Mouse (Mus musculus) heart, embryonic 12.5 days (tissue): ENCODE measurements around the gene Yjefn3. TPM values are rescaled to one million over a fixed set of nuclear protein-coding genes. Genes with fewer than 3 reads are reported as not detected.

ENCODE experiments used
- ATAC-seq: fragments of 200-750 bp; cut with Nextera tagmentation; 2 replicates; pipeline ENCODE4 v1.8.0; 2017; ENCODE audit warnings: moderate TSS enrichment, moderate library complexity; ENCODE audit not compliant: insufficient number of reproducible peaks, low FRiP score
- H3K27ac ChIP-seq: fragments of 300-500 bp; sonication (generic); 2 replicates; pipeline ENCODE4 v1.5.1; 2016; ENCODE audit warnings: mild to moderate bottlenecking, moderate library complexity; ENCODE audit not compliant: poor library complexity, severe bottlenecking
- H3K27me3 ChIP-seq: fragments of 300-500 bp; sonication (generic); replicated peaks from 2 replicates; pipeline ENCODE4 v1.6.1; 2016; ENCODE audit warnings: mild to moderate bottlenecking, moderate library complexity
- H3K36me3 ChIP-seq: fragments of 300-500 bp; sonication (generic); 2 replicates; pipeline ENCODE4 v1.6.1; 2016; ENCODE audit warnings: mild to moderate bottlenecking, moderate library complexity
- H3K4me1 ChIP-seq: fragments of 300-500 bp; sonication (generic); replicated peaks from 2 replicates; pipeline ENCODE4 v1.6.1; 2016; ENCODE audit warnings: mild to moderate bottlenecking
- H3K4me2 ChIP-seq: fragments of 300-500 bp; sonication (generic); 2 replicates; pipeline ENCODE4 v1.6.1; 2016; ENCODE audit warnings: mild to moderate bottlenecking, moderate library complexity
- H3K4me3 ChIP-seq: fragments of 300-500 bp; sonication (generic); 2 replicates; pipeline ENCODE4 v1.5.1; 2016; ENCODE audit warnings: mild to moderate bottlenecking
- H3K9ac ChIP-seq: fragments of 300-500 bp; sonication (generic); 2 replicates; pipeline ENCODE4 v1.6.1; 2016; ENCODE audit warnings: mild to moderate bottlenecking, moderate library complexity
- H3K9me3 ChIP-seq: fragments of 300-500 bp; sonication (generic); replicated peaks from 2 replicates; pipeline ENCODE4 v1.6.1; 2016; ENCODE audit warnings: mild to moderate bottlenecking, moderate library complexity
- WGBS: fragments of 180-500 bp; shearing (Covaris S2); methylation state at CpG from one replicate; pipeline ENCODE4 v1.1.7; 2016; 5-methylcytosine and 5-hydroxymethylcytosine counted together
- polyA plus RNA-seq: library from polyadenylated mRNA; unstranded; fragments of >200 nt; fragmentation: Nextera tagmentation; extraction: Ambion mirVana; gene quantifications from 2 replicates; pipeline ENCODE4 v1.2.1, GENCODE M21; 2016

Yjefn3 gene
- polyA plus RNA-seq, 1 experiment from 2014 or later: 8.9 TPM

DNA sequence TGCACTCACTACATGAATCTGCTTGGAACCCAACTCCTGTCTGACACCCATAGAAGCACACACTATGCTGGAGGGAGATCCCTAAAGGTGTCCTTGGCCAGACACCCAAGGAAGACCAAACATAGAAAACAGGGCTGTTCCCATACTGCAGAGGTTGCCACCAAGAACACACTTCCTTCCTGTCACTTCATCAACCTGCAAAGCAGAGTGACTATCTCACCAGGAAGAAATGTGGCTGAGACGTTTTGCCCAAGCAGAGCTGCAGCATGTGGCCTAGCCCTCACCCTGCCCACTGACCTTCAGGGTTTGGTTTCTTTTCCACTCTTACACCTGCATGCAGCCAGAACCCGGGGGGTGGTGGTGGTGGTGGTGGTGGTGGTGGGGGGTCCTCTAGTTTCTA lies 31.3 kb upstream of the Yjefn3 start:
- 57% methylated on average over 2 of the region's 2 CpGs for WGBS
- H3K4me2 ChIP-seq: no peak overlapping the region
- no peak overlapping the region for H3K4me3 ChIP-seq
- no peak for ATAC-seq
- H3K9me3 ChIP-seq: no peaks in the 10 kb centered on the region
- no peaks in the 10 kb centered on the region for H3K27me3 ChIP-seq
- H3K36me3 ChIP-seq: peaks cover 22% of the 10 kb centered on the region
- H3K27ac ChIP-seq: no peak overlapping the region
- H3K9ac ChIP-seq: no peak overlapping the region
- peaks cover 52% of the 10 kb centered on the region for H3K4me1 ChIP-seq

GRCm38 (mm10) chr8:69926901-69927300 lies 24.4 kb upstream of the Yjefn3 start:
- no peak overlapping the region for H3K4me3 ChIP-seq
- 0 out of 2 replicates have a peak, but pooled peaks cover 10% of the 10 kb centered on the region for H3K36me3 ChIP-seq
- H3K4me1 ChIP-seq: peaks cover 32% of the 10 kb centered on the region
- no peaks in the 10 kb centered on the region for H3K27me3 ChIP-seq
- H3K27ac ChIP-seq: no peak overlapping the region
- no peaks in the 10 kb centered on the region for H3K9me3 ChIP-seq
- no peak overlapping the region for H3K4me2 ChIP-seq
- ATAC-seq: no peak
- H3K9ac ChIP-seq: no peak overlapping the region

- H3K36me3 ChIP-seq: 0 out of 2 replicates have a peak, but pooled peaks cover 10% of the 10 kb centered on the region
- no peak for ATAC-seq
- H3K27ac ChIP-seq: no peak overlapping the region
- H3K4me2 ChIP-seq: no peak overlapping the region
- 13% methylated on average over 1 of the region's 1 CpGs for WGBS
- H3K4me1 ChIP-seq: peaks cover 58% of the 10 kb centered on the region
- H3K27me3 ChIP-seq: no peaks in the 10 kb centered on the region
- no peak overlapping the region for H3K4me3 ChIP-seq
- H3K9me3 ChIP-seq: no peaks in the 10 kb centered on the region
- no peak overlapping the region for H3K9ac ChIP-seq
Observed at GRCm38 (mm10) chr8:69923986-69924385, 21.5 kb upstream of the Yjefn3 start.

DNA sequence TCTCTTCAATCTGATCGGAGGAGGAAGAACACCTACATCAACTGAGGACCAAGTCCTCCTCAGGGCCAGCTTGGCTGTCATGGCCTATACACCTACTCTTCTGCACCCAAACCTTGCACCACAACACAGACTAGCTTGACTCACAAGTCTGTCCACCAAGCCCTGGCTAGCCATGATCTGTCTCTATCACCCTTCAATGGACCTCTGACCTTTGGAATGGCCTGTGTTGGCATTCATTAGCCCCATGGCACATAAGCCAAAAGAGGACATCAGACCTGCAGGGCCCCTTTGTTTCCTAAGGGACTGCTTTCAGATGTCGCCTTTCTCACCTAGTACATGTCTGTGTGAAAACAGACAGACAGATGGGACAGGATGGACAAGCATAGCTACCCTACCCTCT lies 18.6 kb upstream of the Yjefn3 start:
- Histone ChIP-seq H3K27me3 (no peaks in the 10 kb centered on the region), H3K9me3 (no peaks in the 10 kb centered on the region), H3K4me3 (no peak overlapping the region), H3K4me2 (no peak overlapping the region), H3K9ac (0 out of 2 replicates have a peak overlapping the region, but pooled peaks have one; percentile 35), H3K27ac (peak overlapping the region; percentile 44; the same call in 1 of the 2 replicates), H3K4me1 (peaks cover 65% of the 10 kb centered on the region), H3K36me3 (peaks cover 19% of the 10 kb centered on the region)
- no peak for ATAC-seq
- WGBS: 90% methylated on average over 2 of the region's 2 CpGs

DNA sequence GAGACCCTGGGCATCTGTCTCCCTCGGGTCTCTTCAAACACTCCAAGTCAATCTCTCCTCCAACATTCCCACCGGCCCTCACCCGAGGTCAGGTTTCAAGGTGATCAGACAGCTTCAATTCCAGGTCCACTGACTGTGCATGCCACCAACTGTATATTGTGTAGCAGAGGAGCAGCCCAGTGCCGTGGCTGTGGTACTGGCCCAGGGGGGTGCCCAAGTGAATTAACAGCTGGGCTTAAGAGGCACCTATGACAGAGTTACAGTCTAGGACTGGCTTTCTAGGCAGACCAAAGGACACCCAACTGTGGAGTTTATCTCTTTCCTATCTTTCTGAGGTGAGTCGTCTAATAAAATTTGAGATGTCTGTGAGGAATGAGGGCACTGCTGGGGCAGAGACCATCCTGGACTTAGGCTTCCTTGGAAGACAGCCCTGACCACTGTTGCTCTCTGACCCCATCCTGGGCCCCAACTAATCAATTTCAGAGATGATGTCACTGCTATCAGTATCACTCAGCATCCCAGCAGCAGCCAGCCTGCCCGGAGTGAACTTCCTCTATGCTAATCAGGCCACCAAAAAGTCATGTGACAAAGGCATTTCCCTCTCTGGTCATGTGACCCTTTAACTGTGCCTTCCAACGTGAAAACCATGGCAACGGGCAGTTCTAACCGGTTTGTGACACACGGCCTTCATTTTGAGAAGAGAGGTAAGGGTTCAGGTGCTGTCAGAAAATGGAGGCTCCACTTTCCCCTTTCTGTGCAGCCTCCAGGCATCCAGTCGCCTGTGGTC lies 17.6 kb upstream of the Yjefn3 start:
- peaks cover 29% of the 10 kb centered on the region for H3K36me3 ChIP-seq
- ATAC-seq: peak; percentile 64
- H3K27ac ChIP-seq: peak overlapping the region; percentile 44
- H3K9ac ChIP-seq: peak overlapping the region; percentile 35; the same call in 1 of the 2 replicates
- no peak overlapping the region for H3K4me3 ChIP-seq
- H3K4me2 ChIP-seq: 0 out of 2 replicates have a peak overlapping the region, but pooled peaks have one; percentile 1
- no peaks in the 10 kb centered on the region for H3K9me3 ChIP-seq
- WGBS: 39% methylated on average over 11 of the region's 11 CpGs
- peaks cover 68% of the 10 kb centered on the region for H3K4me1 ChIP-seq
- no peaks in the 10 kb centered on the region for H3K27me3 ChIP-seq

DNA sequence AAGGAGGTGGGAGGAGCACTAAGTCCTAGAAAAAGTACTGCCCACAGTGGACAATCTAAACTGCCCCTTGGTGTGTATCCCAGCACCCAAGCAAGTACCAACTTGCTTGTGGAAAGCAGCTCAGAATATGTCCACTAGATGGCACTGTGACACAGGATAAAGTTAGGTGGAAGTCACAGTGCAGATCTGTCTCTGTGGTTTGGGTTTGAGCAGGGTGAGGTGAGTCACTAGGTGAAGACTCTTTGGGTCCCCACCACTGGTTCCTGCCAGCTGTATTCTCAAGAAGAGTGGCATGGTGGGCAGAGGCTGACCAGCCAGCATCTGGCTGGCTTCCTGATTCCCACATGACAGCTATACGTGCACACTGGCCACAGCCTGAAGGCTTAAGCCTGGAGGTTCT lies 16.5 kb upstream of the Yjefn3 start:
- Histone ChIP-seq H3K27ac (peak overlapping the region; percentile 22; the same call in 1 of the 2 replicates), H3K36me3 (peaks cover 40% of the 10 kb centered on the region), H3K4me3 (no peak overlapping the region), H3K9me3 (no peaks in the 10 kb centered on the region), H3K4me2 (no peak overlapping the region), H3K9ac (no peak overlapping the region), H3K27me3 (no peaks in the 10 kb centered on the region), H3K4me1 (peaks cover 73% of the 10 kb centered on the region)
- ATAC-seq: 0 out of 2 replicates have a peak, but pooled peaks have one; percentile 12
- WGBS: 50% methylated on average over 1 of the region's 1 CpGs

- Histone ChIP-seq H3K36me3 (peaks cover 45% of the 10 kb centered on the region), H3K27ac (no peak overlapping the region), H3K9ac (no peak overlapping the region), H3K4me2 (no peak overlapping the region), H3K4me3 (no peak overlapping the region), H3K9me3 (no peaks in the 10 kb centered on the region), H3K4me1 (peaks cover 68% of the 10 kb centered on the region), H3K27me3 (no peaks in the 10 kb centered on the region)
- ATAC-seq: no peak
Observed at GRCm38 (mm10) chr8:69918506-69918905, 16.0 kb upstream of the Yjefn3 start.

GRCm38 (mm10) chr8:69915748-69916147 lies 13.2 kb upstream of the Yjefn3 start:
- ATAC-seq: peak; percentile 66; the same call in 1 of the 2 replicates
- H3K27me3 ChIP-seq: no peaks in the 10 kb centered on the region
- peak overlapping the region; percentile 25; the same call in 1 of the 2 replicates for H3K4me2 ChIP-seq
- peak overlapping the region; percentile 90 for H3K27ac ChIP-seq
- peaks cover 72% of the 10 kb centered on the region for H3K36me3 ChIP-seq
- no peak overlapping the region for H3K4me3 ChIP-seq
- H3K9me3 ChIP-seq: no peaks in the 10 kb centered on the region
- WGBS: 22% methylated on average over 5 of the region's 5 CpGs
- H3K9ac ChIP-seq: 0 out of 2 replicates have a peak overlapping the region, but pooled peaks have one; percentile 13
- peaks cover 46% of the 10 kb centered on the region for H3K4me1 ChIP-seq

GRCm38 (mm10) chr8:69914526-69914925 lies 12.0 kb upstream of the Yjefn3 start:
- ATAC-seq: no peak
- H3K4me1 ChIP-seq: peaks cover 34% of the 10 kb centered on the region
- H3K4me2 ChIP-seq: no peak overlapping the region
- peaks cover 85% of the 10 kb centered on the region for H3K36me3 ChIP-seq
- no peak overlapping the region for H3K9ac ChIP-seq
- peak overlapping the region; percentile 90 for H3K27ac ChIP-seq
- no peak overlapping the region for H3K4me3 ChIP-seq
- no peaks in the 10 kb centered on the region for H3K9me3 ChIP-seq
- H3K27me3 ChIP-seq: no peaks in the 10 kb centered on the region
- 73% methylated on average over 4 of the region's 4 CpGs for WGBS

GRCm38 (mm10) chr8:69912478-69913074 lies 10.1 kb upstream of the Yjefn3 start:
- no peak overlapping the region for H3K4me2 ChIP-seq
- peaks cover 99% of the 10 kb centered on the region for H3K36me3 ChIP-seq
- no peaks in the 10 kb centered on the region for H3K27me3 ChIP-seq
- no peak overlapping the region for H3K4me3 ChIP-seq
- H3K27ac ChIP-seq: no peak overlapping the region
- H3K9ac ChIP-seq: no peak overlapping the region
- no peak for ATAC-seq
- H3K9me3 ChIP-seq: no peaks in the 10 kb centered on the region
- peaks cover 29% of the 10 kb centered on the region for H3K4me1 ChIP-seq
- WGBS: 90% methylated on average over 12 of the region's 12 CpGs

- Histone ChIP-seq H3K4me3 (no peak overlapping the region), H3K36me3 (peaks cover 93% of the 10 kb centered on the region), H3K9me3 (no peaks in the 10 kb centered on the region), H3K27ac (no peak overlapping the region), H3K9ac (no peak overlapping the region), H3K4me2 (no peak overlapping the region), H3K4me1 (peaks cover 29% of the 10 kb centered on the region), H3K27me3 (no peaks in the 10 kb centered on the region)
- ATAC-seq: no peak
- 90% methylated on average over 13 of the region's 13 CpGs for WGBS
Observed at GRCm38 (mm10) chr8:69911917-69912316, 9.4 kb upstream of the Yjefn3 start.
